Mouse (Mus musculus) CH12.LX (cell line): ENCODE results near the gene Pdia4. TPM values are rescaled to one million over a fixed set of nuclear protein-coding genes. Genes with fewer than 3 reads are reported as not detected.
A peak's percentile ranks its signal among the peaks of the same experiment; 100 is the strongest.

ENCODE experiments used
- DNase-seq: peaks from one replicate; pipeline ENCODE4 v3.0.0-alpha.2; 2013; ENCODE audit errors: extremely low read depth
- H3K27ac ChIP-seq: 2 replicates; pipeline ENCODE4 v1.5.1; 2012; ENCODE audit warnings: low read depth, mild to moderate bottlenecking, control low read depth, moderate library complexity; ENCODE audit not compliant: insufficient read depth
- H3K27me3 ChIP-seq: replicated peaks from 2 replicates; pipeline ENCODE3; 2012; ENCODE audit warnings: inconsistent platforms
- H3K36me3 ChIP-seq, 2 experiments: replicated peaks in 1 of 2; 2 replicates each; pipeline versions ENCODE3 to v1.6.1; 2012; ENCODE audit warnings: inconsistent platforms in 1 of 2, low read length in 1 of 2, mild to moderate bottlenecking in 1 of 2, mixed read lengths in 1 of 2, moderate library complexity in 1 of 2; ENCODE audit not compliant: control insufficient read depth in 1 of 2, insufficient read depth in 1 of 2
- H3K4me1 ChIP-seq, 2 experiments: 2 replicates each; pipeline ENCODE4 v1.6.1; 2012; ENCODE audit warnings: inconsistent platforms in 1 of 2, moderate library complexity in 1 of 2; ENCODE audit not compliant: insufficient read depth in 2 of 2, control insufficient read depth in 1 of 2
- H3K4me2 ChIP-seq: 2 replicates; pipeline ENCODE4 v1.6.1; 2012; ENCODE audit warnings: low read depth, mild to moderate bottlenecking, control low read depth; ENCODE audit not compliant: poor library complexity, insufficient read depth, severe bottlenecking
- H3K4me3 ChIP-seq, 3 experiments: fragments of 150-350 bp in 1 of 3; sonication (generic) in 1 of 3; replicated peaks in 1 of 3; 2 replicates each; pipeline versions ENCODE3 to v1.5.1; 2011 to 2012; ENCODE audit warnings: low read depth in 2 of 3, low read length in 2 of 3, mild to moderate bottlenecking in 2 of 3, moderate library complexity in 2 of 3, control low read depth in 1 of 3, improper control_type of control experiment in 1 of 3, inconsistent platforms in 1 of 3, mixed read lengths in 1 of 3; ENCODE audit not compliant: poor library complexity in 1 of 3
- H3K79me2 ChIP-seq: replicated peaks from 2 replicates; pipeline ENCODE4 v1.6.1; 2012; ENCODE audit warnings: mild to moderate bottlenecking, moderate library complexity; ENCODE audit not compliant: control insufficient read depth, poor library complexity, insufficient read depth, severe bottlenecking; ENCODE audit errors: extremely low read depth
- H3K9ac ChIP-seq: 2 replicates; pipeline ENCODE4 v1.6.1; 2012; ENCODE audit warnings: low read depth, mild to moderate bottlenecking, control low read depth, moderate library complexity; ENCODE audit not compliant: insufficient read depth
- H3K9me3 ChIP-seq: replicated peaks from 2 replicates; pipeline ENCODE3; 2012; ENCODE audit warnings: low read length, inconsistent platforms, mixed read lengths
- CHD1 ChIP-seq: IDR thresholded peaks from 2 replicates; pipeline ENCODE4 v1.6.1; 2012; ENCODE audit warnings: low read depth, low read length, improper control_type of control experiment, inconsistent platforms
- CHD2 ChIP-seq: IDR thresholded peaks from 2 replicates; pipeline ENCODE4 v1.6.1; 2011; ENCODE audit warnings: low read length, improper control_type of control experiment
- E2F4 ChIP-seq: IDR thresholded peaks from 2 replicates; pipeline ENCODE4 v1.6.1; 2011; ENCODE audit warnings: low read depth, low read length, improper control_type of control experiment; ENCODE audit not compliant: insufficient replicate concordance
- ELF1 ChIP-seq: IDR thresholded peaks from 2 replicates; pipeline ENCODE4 v1.6.1; 2014; ENCODE audit warnings: low read depth, mild to moderate bottlenecking, inconsistent platforms, low read length, improper control_type of control experiment
- GABPA ChIP-seq: IDR thresholded peaks from 2 replicates; pipeline ENCODE4 v1.6.1; 2012; ENCODE audit warnings: low read depth, low read length, improper control_type of control experiment, inconsistent platforms; ENCODE audit not compliant: insufficient replicate concordance
- HCFC1 ChIP-seq: IDR thresholded peaks from 2 replicates; pipeline ENCODE4 v1.6.1; 2012; ENCODE audit warnings: low read depth, mild to moderate bottlenecking, inconsistent platforms, low read length, improper control_type of control experiment
- JUN ChIP-seq: IDR thresholded peaks from 2 replicates; pipeline ENCODE4 v1.6.1; 2011; ENCODE audit warnings: low read depth, mild to moderate bottlenecking, low read length, improper control_type of control experiment, moderate library complexity; ENCODE audit not compliant: insufficient read depth
- MAX ChIP-seq: IDR thresholded peaks from 2 replicates; pipeline ENCODE4 v1.6.1; 2011; ENCODE audit warnings: low read length, improper control_type of control experiment
- NELFE ChIP-seq: IDR thresholded peaks from 2 replicates; pipeline ENCODE4 v1.6.1; 2011; ENCODE audit warnings: low read depth, low read length, improper control_type of control experiment
- PAX5 ChIP-seq: IDR thresholded peaks from 2 replicates; pipeline ENCODE4 v1.6.1; 2012; ENCODE audit warnings: low read length, inconsistent platforms, mixed read lengths
- POLR2A ChIP-seq: IDR thresholded peaks from 2 replicates; pipeline ENCODE4 v1.6.1; 2011; ENCODE audit warnings: low read depth, mild to moderate bottlenecking, improper control_type of control experiment, low read length
- RCOR1 ChIP-seq: conservative IDR thresholded peaks from 2 replicates; pipeline ENCODE4 v1.6.1; 2012; ENCODE audit warnings: low read depth, mild to moderate bottlenecking, inconsistent platforms, low read length, improper control_type of control experiment
- SIN3A ChIP-seq: IDR thresholded peaks from 2 replicates; pipeline ENCODE4 v1.6.1; 2012; ENCODE audit warnings: low read length, improper control_type of control experiment, inconsistent platforms
- SMC3 ChIP-seq: IDR thresholded peaks from 2 replicates; pipeline ENCODE4 v1.6.1; 2011; ENCODE audit warnings: low read depth, low read length, improper control_type of control experiment
- TBP ChIP-seq: conservative IDR thresholded peaks from 2 replicates; pipeline ENCODE4 v1.6.1; 2011; ENCODE audit warnings: low read depth, low read length, improper control_type of control experiment
- TCF12 ChIP-seq: IDR thresholded peaks from 2 replicates; pipeline ENCODE4 v1.6.1; 2014; ENCODE audit warnings: low read depth, mild to moderate bottlenecking, inconsistent platforms, low read length, improper control_type of control experiment
- UBTF ChIP-seq: IDR thresholded peaks from 2 replicates; pipeline ENCODE4 v1.6.1; 2012; ENCODE audit warnings: low read depth, mild to moderate bottlenecking, inconsistent platforms, low read length, improper control_type of control experiment, moderate library complexity
- USF2 ChIP-seq: conservative IDR thresholded peaks from 2 replicates; pipeline ENCODE4 v1.6.1; 2011; ENCODE audit warnings: low read depth, low read length, improper control_type of control experiment
- dilution Hi-C: fragments of 300-500 bp; cut with MboI; formaldehyde crosslinking; loops from 2 replicates; pipeline ENCODE4 v1.14.3; 2020; ENCODE audit warnings: low sequenced_read_pairs; ENCODE audit not compliant: extremely low pct_unique_long_range_greater_than_20kb, extremely low pct_ligation_motif_present
- in situ Hi-C: fragments of 300-500 bp; cut with MboI; formaldehyde crosslinking; loops from 3 replicates; pipeline ENCODE4 v1.14.3; 2019; ENCODE audit warnings: low sequenced_read_pairs, low pct_ligation_motif_present, low pct_unique_long_range_greater_than_20kb, mixed read lengths
- polyA plus RNA-seq: library from polyadenylated mRNA; unstranded; fragments of >175 nt; gene quantifications from 2 replicates; pipeline ENCODE4 v1.2.1, GENCODE M21; 2012; ENCODE audit warnings: low read depth; ENCODE audit not compliant: insufficient read length
- total RNA-seq, 2 experiments: library from RNA; depleted of rRNA; stranded (reverse); fragments of 300-350 nt in 1 of 2; fragments of >200 nt in 1 of 2; gene quantifications; 2 replicates each; pipeline ENCODE4 v1.2.3; 2012 to 2014

Gene Pdia4
- total and polyA plus RNA-seq, 3 experiments: 186 to 242 (median 204) TPM

DNA sequence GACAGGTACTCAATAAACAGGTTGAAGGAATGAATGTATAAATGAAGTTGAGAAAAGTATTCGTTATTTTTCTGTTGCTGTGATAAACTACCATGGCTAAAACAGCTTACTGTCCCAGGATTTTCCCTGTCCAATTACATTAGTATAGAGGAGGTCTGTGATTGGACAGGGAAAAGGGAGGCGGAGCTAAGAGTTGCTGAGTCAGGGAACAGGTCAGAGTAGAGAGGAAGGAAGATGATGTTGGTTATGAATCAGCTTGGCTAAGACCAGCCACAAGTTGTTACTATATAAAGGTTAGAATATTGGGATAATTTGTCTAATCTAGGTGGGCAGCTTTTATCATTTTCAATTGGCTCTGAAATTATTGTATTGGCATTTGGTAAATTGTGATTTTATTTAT lies 22.5 kb downstream of the Pdia4 start (continued):
- no peak for TF ChIP-seq TCF12
- TF ChIP-seq POLR2A: no peak
- no peak for TF ChIP-seq E2F4
- no peak for TF ChIP-seq TBP
- no peak for TF ChIP-seq PAX5
- TF ChIP-seq SMC3: no peak
- TF ChIP-seq JUN: 0 out of 2 replicates have a peak, but pooled peaks have one; percentile 23
- no peak for TF ChIP-seq MAX
- TF ChIP-seq HCFC1: no peak
- TF ChIP-seq GABPA: no peak
- TF ChIP-seq UBTF: no peak
- no peak for TF ChIP-seq CHD2
- TF ChIP-seq RCOR1: no peak
- no peak for TF ChIP-seq CHD1

- Histone ChIP-seq H3K36me3 (peaks cover 0 to 8% of the 10 kb centered on the region in 2 experiments), H3K27me3 (no peaks in the 10 kb centered on the region), H3K79me2 (no peaks in the 10 kb centered on the region), H3K27ac (peak overlapping the region; percentile 95), H3K9ac (peak overlapping the region; percentile 96), H3K4me2 (peak overlapping the region; percentile 62), H3K4me1 (peaks cover 10 to 40% of the 10 kb centered on the region in 2 experiments; a peak in 3 of 4 replicates), H3K4me3 (peak overlapping the region in 2 of 3 experiments; percentile 51 to 58), H3K9me3 (no peaks in the 10 kb centered on the region)
- in situ Hi-C loops (no loop called here), dilution Hi-C loops (no loop called here)
- TF ChIP-seq TBP: 0 out of 2 replicates have a peak, but pooled peaks have one; percentile 45
- no peak for TF ChIP-seq ELF1
- TF ChIP-seq UBTF: no peak
- TF ChIP-seq USF2: no peak
- no peak for TF ChIP-seq SIN3A
- no peak for TF ChIP-seq RCOR1
- no peak for TF ChIP-seq NELFE
- DNase-seq: no peak
Observed at GRCm38 (mm10) chr6:47788821-47789220, 24.4 kb downstream of the Pdia4 start.
